In the genomic region with DNA sequence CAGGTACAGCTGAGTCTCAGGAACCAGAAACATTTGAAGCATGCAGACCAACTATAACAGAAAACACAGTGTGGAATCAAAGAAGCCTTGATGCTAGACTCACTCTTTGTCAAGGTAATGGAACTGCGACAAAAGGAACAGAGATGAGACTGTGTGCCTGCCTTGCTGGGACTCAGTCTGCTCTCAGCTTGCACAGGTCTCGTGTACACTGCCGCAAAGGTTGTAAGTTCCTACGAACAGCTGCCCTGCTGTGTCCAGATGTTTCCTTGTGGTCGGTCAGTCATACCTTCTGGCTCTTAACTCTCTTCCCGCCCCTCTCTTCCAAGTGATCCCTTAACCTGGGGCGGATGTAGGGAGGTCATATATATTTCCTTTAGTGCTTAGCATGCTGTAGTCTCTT, we compare ENCODE assay signal across 15 mouse cellular contexts.
DNase-seq lines count a peak whose midpoint lies in the region; ATAC-seq and TF ChIP-seq lines count a peak whose summit lies in the region.
"Had no signal": no experiment of that assay in that cellular context is flagged by ENCODE, and none has a peak within 500 bp of the region (broad histone marks: within the 10 kb centered on the region; RNA-seq: fewer than 3 reads in every experiment).

No protein-coding gene starts in this region.

- H3K9me3 ChIP-seq in heart, embryonic 13.5 days = no peaks in the 10 kb centered on the region
- no peaks in the 10 kb centered on the region for H3K9me3 ChIP-seq in ES-Bruce4 (replicated peaks; ENCODE audit: control insufficient read depth, insufficient read depth, low read length, poor library complexity, severe bottlenecking)
- no peaks in the 10 kb centered on the region for H3K9me3 ChIP-seq in liver, postnatal 0 days (ENCODE audit: low read length)
- H3K9me3 ChIP-seq: forebrain, embryonic 10.5 days; midbrain, embryonic 12.5 days had no signal

- no peak for DNase-seq in heart, adult 9 months (ENCODE audit: low spot score in 2 of 2)
- no peak for DNase-seq in liver, postnatal 0 days
- DNase-seq in cerebellum, adult 18-20 months = no peak
- no peak for DNase-seq in Muller cell, postnatal 12 days (ENCODE audit: inconsistent ontology term)
- DNase-seq: cerebellum, adult 8-10 months; gastrocnemius, postnatal 36 days; lung, postnatal 36 days; thymus, postnatal 4 days had no signal

- TF ChIP-seq CTCF in ES-Bruce4 (IDR thresholded peaks at IDR 0.05; ENCODE audit: low read depth, low read length) = no peak
- no peak for TF ChIP-seq CTCF in embryonic fibroblast, embryonic 13.5 days (IDR thresholded peaks at IDR 0.05; ENCODE audit: borderline replicate concordance, insufficient read depth, low read length)
- no peak for TF ChIP-seq CTCF in liver, postnatal 0 days (IDR thresholded peaks at IDR 0.05; ENCODE audit: low read depth)

- H3K4me1 ChIP-seq in heart, embryonic 13.5 days = peaks cover 35% of the 10 kb centered on the region
- H3K4me1 ChIP-seq in ES-Bruce4 (ENCODE audit: control insufficient read depth, insufficient read depth, low read length) = peaks cover 3% of the 10 kb centered on the region
- peaks cover 7% of the 10 kb centered on the region for H3K4me1 ChIP-seq in embryonic fibroblast, embryonic 13.5 days (ENCODE audit: control insufficient read depth, insufficient read depth, low read length)
- H3K4me1 ChIP-seq in liver, postnatal 0 days (ENCODE audit: insufficient read depth) = peaks cover 31% of the 10 kb centered on the region
- H3K4me1 ChIP-seq: midbrain, embryonic 12.5 days had no signal

- no peak for TF ChIP-seq POLR2A in ES-Bruce4 (IDR thresholded peaks at IDR 0.05; ENCODE audit: insufficient read depth, low read length)
- no peak for TF ChIP-seq POLR2A in embryonic fibroblast, embryonic 13.5 days (IDR thresholded peaks at IDR 0.05; ENCODE audit: low read depth, low read length)

- peak; percentile 62; the same call in 1 of the 2 replicates for TF ChIP-seq EP300 in ES-Bruce4 (IDR thresholded peaks at IDR 0.05; ENCODE audit: insufficient read depth, low read depth, low read length)
- no peak for TF ChIP-seq EP300 in liver, postnatal 0 days (IDR thresholded peaks at IDR 0.05; ENCODE audit: low read depth)

- peak overlapping the region; percentile 65 for H3K27ac ChIP-seq in heart, embryonic 13.5 days (replicated peaks)
- no peak overlapping the region for H3K27ac ChIP-seq in ES-Bruce4 (ENCODE audit: insufficient read depth, low read length)
- peak overlapping the region; percentile 30; the same call in 1 of the 2 replicates for H3K27ac ChIP-seq in embryonic fibroblast, embryonic 13.5 days (ENCODE audit: insufficient read depth, low read length)
- H3K27ac ChIP-seq in liver, postnatal 0 days (ENCODE audit: low read depth) = 0 out of 2 replicates have a peak overlapping the region, but pooled peaks have one; percentile 3
- H3K27ac ChIP-seq: forebrain, embryonic 10.5 days; layer of hippocampus, adult 2 months; midbrain, embryonic 12.5 days had no signal

- H3K4me2 ChIP-seq in heart, embryonic 13.5 days = peak overlapping the region; percentile 47
- H3K4me2 ChIP-seq in liver, postnatal 0 days (ENCODE audit: low read depth, low read length) = peak overlapping the region; percentile 61
- H3K4me2 ChIP-seq: midbrain, embryonic 12.5 days had no signal

- H3K27me3 ChIP-seq in heart, embryonic 13.5 days (replicated peaks) = no peaks in the 10 kb centered on the region
- H3K27me3 ChIP-seq in ES-Bruce4 (ENCODE audit: control insufficient read depth, insufficient read depth, low read length, poor library complexity, severe bottlenecking) = no peaks in the 10 kb centered on the region
- no peaks in the 10 kb centered on the region for H3K27me3 ChIP-seq in liver, postnatal 0 days (ENCODE audit: insufficient read depth, low read length)
- H3K27me3 ChIP-seq: midbrain, embryonic 12.5 days had no signal

- ATAC-seq in heart, embryonic 13.5 days (ENCODE audit: extremely low read depth, insufficient number of reproducible peaks, low FRiP score, low TSS enrichment) = no peak
- no peak for ATAC-seq in liver, postnatal 0 days

- peaks cover 15% of the 10 kb centered on the region; the same call in 1 of the 2 replicates for H3K36me3 ChIP-seq in heart, embryonic 13.5 days
- no peaks in the 10 kb centered on the region for H3K36me3 ChIP-seq in ES-Bruce4 (ENCODE audit: control insufficient read depth, insufficient read depth, low read length, poor library complexity, severe bottlenecking)
- peaks cover 19% of the 10 kb centered on the region for H3K36me3 ChIP-seq in liver, postnatal 0 days (replicated peaks; ENCODE audit: insufficient read depth, low read length)
- H3K36me3 ChIP-seq: midbrain, embryonic 12.5 days had no signal

- WGBS in heart, embryonic 13.5 days = 73% methylated on average over 7 of the region's 7 CpGs
- WGBS in liver, postnatal 0 days (ENCODE audit: insufficient replicate concordance) = 83% methylated on average over 7 of the region's 7 CpGs

- peak overlapping the region; percentile 9 for H3K4me3 ChIP-seq in heart, embryonic 13.5 days
- no peak overlapping the region for H3K4me3 ChIP-seq in ES-Bruce4 (ENCODE audit: low read depth, low read length)
- H3K4me3 ChIP-seq in embryonic fibroblast, embryonic 13.5 days (ENCODE audit: insufficient read depth, low read length) = no peak overlapping the region
- H3K4me3 ChIP-seq in liver, postnatal 0 days (ENCODE audit: low read depth, low read length) = peak overlapping the region; percentile 57
- H3K4me3 ChIP-seq: forebrain, embryonic 10.5 days; layer of hippocampus, adult 2 months; midbrain, embryonic 12.5 days; myocyte had no signal

- H3K9ac ChIP-seq in heart, embryonic 13.5 days = peak overlapping the region; percentile 37; the same call in 1 of the 2 replicates
- no peak overlapping the region for H3K9ac ChIP-seq in ES-Bruce4 (ENCODE audit: low read depth, poor library complexity, severe bottlenecking)
- no peak overlapping the region for H3K9ac ChIP-seq in liver, postnatal 0 days (replicated peaks)
- H3K9ac ChIP-seq: midbrain, embryonic 12.5 days had no signal

Comparison
In these comparisons a context has a peak if more than half of its experiments do, and no peak if none do; other contexts are left out.
1. H3K4me3 ChIP-seq: peak in heart, embryonic 13.5 days (single experiment) and liver, postnatal 0 days (single experiment); none in ES-Bruce4 (single experiment) and embryonic fibroblast, embryonic 13.5 days (single experiment).